Mouse (Mus musculus) midbrain, postnatal 0 days (tissue): ENCODE results near the gene Limd1. TPM values are rescaled to one million over a fixed set of nuclear protein-coding genes. Genes with fewer than 3 reads are reported as not detected.
"Not testable (repeated sequence)": the region's sequence is repeated elsewhere in the genome, so short reads cannot be mapped to it uniquely, and the experiment has no call there.

Experiments used
- ATAC-seq: fragments of 200-750 bp; cut with Nextera tagmentation; 2 replicates; pipeline ENCODE4 v1.8.0; 2017; ENCODE audit warnings: moderate number of reproducible peaks, mild to moderate bottlenecking, moderate TSS enrichment, moderate library complexity; ENCODE audit not compliant: low FRiP score
- DNase-seq: peaks from one replicate; pipeline ENCODE4 v3.0.0-alpha.2; 2015; ENCODE audit warnings: low spot score
- H3K27ac ChIP-seq: fragments of 300-500 bp; sonication (generic); 2 replicates; pipeline ENCODE4 v1.5.1; 2014; ENCODE audit warnings: low read depth, mild to moderate bottlenecking, low read length, mixed read lengths
- H3K27me3 ChIP-seq: fragments of 300-500 bp; sonication (generic); 2 replicates; pipeline ENCODE4 v1.6.1; 2014; ENCODE audit warnings: low read length, control low read depth, mixed read lengths; ENCODE audit not compliant: insufficient read depth
- H3K36me3 ChIP-seq: fragments of 300-500 bp; sonication (generic); 2 replicates; pipeline ENCODE4 v1.6.1; 2014; ENCODE audit warnings: low read length, control low read depth, mixed read lengths; ENCODE audit not compliant: insufficient read depth
- H3K4me1 ChIP-seq: fragments of 300-500 bp; sonication (generic); 2 replicates; pipeline ENCODE4 v1.6.1; 2014; ENCODE audit warnings: mild to moderate bottlenecking, control low read depth, antibody characterized with exemption, low read length, mixed read lengths; ENCODE audit not compliant: insufficient read depth
- H3K4me2 ChIP-seq: fragments of 300-500 bp; sonication (generic); 2 replicates; pipeline ENCODE4 v1.6.1; 2014; ENCODE audit warnings: low read depth, mild to moderate bottlenecking, low read length, mixed read lengths; ENCODE audit not compliant: poor library complexity, severe bottlenecking
- H3K4me3 ChIP-seq: fragments of 300-500 bp; sonication (generic); 2 replicates; pipeline ENCODE4 v1.5.1; 2014; ENCODE audit warnings: low read depth, mild to moderate bottlenecking, low read length, moderate library complexity
- H3K9ac ChIP-seq: fragments of 300-500 bp; sonication (generic); replicated peaks from 2 replicates; pipeline ENCODE4 v1.6.1; 2014; ENCODE audit warnings: mild to moderate bottlenecking, low read length, moderate library complexity, mixed read lengths; ENCODE audit not compliant: poor library complexity, severe bottlenecking
- H3K9me3 ChIP-seq: fragments of 300-500 bp; sonication (generic); 2 replicates; pipeline ENCODE4 v1.6.1; 2016; ENCODE audit warnings: low read length, control low read depth
- CTCF ChIP-seq: IDR thresholded peaks from 2 replicates; pipeline ENCODE4 v1.5.1; 2016; ENCODE audit warnings: antibody characterized with exemption, mild to moderate bottlenecking
- WGBS: fragments of 180-500 bp; shearing (Covaris S2); extraction: QIAGEN DNeasy Blood & Tissue Kit; methylation state at CpG from one replicate; pipeline ENCODE4 v1.1.7; 2014; 5-methylcytosine and 5-hydroxymethylcytosine counted together
- polyA plus RNA-seq: library from polyadenylated mRNA; unstranded; fragments of >200 nt; fragmentation: Nextera tagmentation; extraction: Ambion mirVana; gene quantifications from 2 replicates; pipeline ENCODE4 v1.2.1, GENCODE M21; 2015
- total RNA-seq: library from RNA; depleted of rRNA; stranded (reverse); fragments of >200 nt; gene quantifications from 2 replicates; pipeline ENCODE4 v1.2.3, GENCODE M21; 2014; rRNA removed

Limd1 gene
- total RNA-seq = 19.6 and 27.5 TPM in 2 replicates
- 7.9 and 8.0 TPM in 2 replicates for polyA plus RNA-seq

DNA sequence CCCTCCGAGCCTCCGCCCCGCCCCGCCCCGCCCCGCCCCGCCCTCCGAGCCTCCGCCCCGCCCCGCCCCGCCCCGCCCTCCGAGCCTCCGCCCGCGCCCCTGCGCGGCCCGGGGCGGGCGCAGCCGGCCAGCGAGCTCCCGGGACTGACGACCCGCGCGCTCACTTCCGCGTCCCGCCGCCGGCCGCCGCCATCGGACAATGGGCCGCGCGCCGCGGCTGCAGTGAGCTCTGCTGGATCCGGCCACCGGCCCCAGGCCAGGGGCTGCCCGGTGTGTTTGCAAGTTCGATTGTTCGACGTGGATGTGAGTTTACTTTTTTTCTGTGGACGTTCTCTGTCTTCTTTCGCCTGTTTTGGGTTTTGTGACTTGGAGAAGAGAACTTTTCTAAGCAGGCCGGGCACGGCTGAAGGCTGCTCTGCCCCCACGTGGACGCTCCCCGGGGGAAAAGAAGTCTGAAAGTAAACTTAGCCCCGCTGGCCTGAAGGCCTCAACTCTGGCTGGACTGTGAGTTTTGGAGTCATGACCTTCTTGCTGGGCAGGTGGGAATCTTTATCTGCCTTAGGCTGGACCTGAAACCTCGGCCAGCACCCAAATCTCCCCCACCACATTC is at the start of gene Limd1:
TSS of gene Limd1 (plus strand) at position 121 of the 610 bp plus-strand sequence.
- ATAC-seq (peak; percentile 67), DNase-seq (no peak)
- Histone ChIP-seq H3K27me3 (no peaks in the 10 kb centered on the region), H3K36me3 (no peaks in the 10 kb centered on the region), H3K4me1 (no peaks in the 10 kb centered on the region; the same call in 1 of the 2 replicates), H3K27ac (peak within 1 kb of the TSS; percentile 32; the same call in 1 of the 2 replicates), H3K9me3 (no peaks in the 10 kb centered on the region), H3K9ac (peak within 1 kb of the TSS; percentile 48), H3K4me2 (peak within 1 kb of the TSS; percentile 70), H3K4me3 (peak within 1 kb of the TSS; percentile 48)
- TF ChIP-seq CTCF = no peak
- 1% methylated on average over 41 of the region's 57 CpGs for WGBS

DNA sequence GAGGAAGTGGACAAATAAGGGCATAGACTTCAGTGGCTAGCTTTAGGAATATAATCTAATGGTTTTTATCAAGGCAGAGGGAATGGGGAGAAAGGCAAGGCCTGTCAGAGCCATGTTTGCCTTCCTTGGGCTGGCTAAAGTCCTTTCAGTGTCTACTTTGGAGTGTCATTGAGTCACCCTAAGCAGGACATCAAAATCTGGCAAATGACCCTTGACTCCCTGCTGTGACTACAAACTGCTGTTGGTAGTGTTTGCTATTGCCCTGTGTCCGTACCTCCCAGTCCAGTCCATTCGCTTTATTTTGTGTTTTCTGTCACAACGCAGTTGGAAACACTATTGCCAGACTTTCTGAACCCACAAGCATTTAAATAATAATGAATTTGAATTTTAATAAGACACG is 48.6 kb upstream of the Limd1 start:
- 90% methylated on average over 4 of the region's 4 CpGs for WGBS
- no peak for ATAC-seq
- Histone ChIP-seq H3K9me3 (no peaks in the 10 kb centered on the region), H3K27me3 (no peaks in the 10 kb centered on the region), H3K36me3 (peaks cover 10% of the 10 kb centered on the region), H3K9ac (no peak overlapping the region), H3K4me1 (no peaks in the 10 kb centered on the region), H3K4me2 (no peak overlapping the region), H3K4me3 (no peak overlapping the region), H3K27ac (no peak overlapping the region)
- TF ChIP-seq CTCF = no peak
- DNase-seq = no peak

GRCm38 (mm10) chr9:123430973-123431372 is 47.5 kb upstream of the Limd1 start:
- peak; percentile 6 for DNase-seq

DNA sequence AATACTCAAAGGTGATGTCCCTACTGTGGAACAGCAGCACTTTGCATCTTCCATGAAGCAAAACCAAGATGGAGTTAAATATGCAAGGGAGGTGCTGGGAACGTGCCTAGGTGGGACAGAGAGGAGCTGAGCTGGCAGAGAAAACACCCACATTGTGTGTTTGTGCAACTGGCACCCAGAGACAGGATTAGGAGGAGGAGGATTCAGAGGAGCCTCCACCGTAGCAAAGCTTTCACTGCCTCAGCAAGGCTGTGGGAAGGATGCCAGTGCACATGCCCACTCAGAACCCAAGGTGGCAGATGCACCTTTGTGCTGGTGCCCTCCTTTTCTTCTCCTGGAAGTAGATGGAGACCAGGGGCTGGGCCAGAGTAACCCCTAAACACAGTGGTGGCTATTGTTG is 40.3 kb upstream of the Limd1 start:
- Histone ChIP-seq H3K9me3 (no peaks in the 10 kb centered on the region), H3K36me3 (peaks cover 20% of the 10 kb centered on the region), H3K27me3 (no peaks in the 10 kb centered on the region), H3K4me3 (no peak overlapping the region), H3K4me1 (no peaks in the 10 kb centered on the region), H3K27ac (no peak overlapping the region), H3K9ac (no peak overlapping the region), H3K4me2 (no peak overlapping the region)
- WGBS = 56% methylated on average over 2 of the region's 2 CpGs
- TF ChIP-seq CTCF = no peak
- DNase-seq (no peak), ATAC-seq (no peak)

More at GRCm38 (mm10) chr9:123430973-123431372, 47.5 kb upstream of the Limd1 start:
- Histone ChIP-seq H3K9me3 (no peaks in the 10 kb centered on the region), H3K4me1 (no peaks in the 10 kb centered on the region), H3K27ac (no peak overlapping the region), H3K27me3 (no peaks in the 10 kb centered on the region), H3K4me2 (no peak overlapping the region), H3K36me3 (peaks cover 11% of the 10 kb centered on the region), H3K9ac (no peak overlapping the region), H3K4me3 (no peak overlapping the region)
- TF ChIP-seq CTCF = no peak
- no peak for ATAC-seq

DNA sequence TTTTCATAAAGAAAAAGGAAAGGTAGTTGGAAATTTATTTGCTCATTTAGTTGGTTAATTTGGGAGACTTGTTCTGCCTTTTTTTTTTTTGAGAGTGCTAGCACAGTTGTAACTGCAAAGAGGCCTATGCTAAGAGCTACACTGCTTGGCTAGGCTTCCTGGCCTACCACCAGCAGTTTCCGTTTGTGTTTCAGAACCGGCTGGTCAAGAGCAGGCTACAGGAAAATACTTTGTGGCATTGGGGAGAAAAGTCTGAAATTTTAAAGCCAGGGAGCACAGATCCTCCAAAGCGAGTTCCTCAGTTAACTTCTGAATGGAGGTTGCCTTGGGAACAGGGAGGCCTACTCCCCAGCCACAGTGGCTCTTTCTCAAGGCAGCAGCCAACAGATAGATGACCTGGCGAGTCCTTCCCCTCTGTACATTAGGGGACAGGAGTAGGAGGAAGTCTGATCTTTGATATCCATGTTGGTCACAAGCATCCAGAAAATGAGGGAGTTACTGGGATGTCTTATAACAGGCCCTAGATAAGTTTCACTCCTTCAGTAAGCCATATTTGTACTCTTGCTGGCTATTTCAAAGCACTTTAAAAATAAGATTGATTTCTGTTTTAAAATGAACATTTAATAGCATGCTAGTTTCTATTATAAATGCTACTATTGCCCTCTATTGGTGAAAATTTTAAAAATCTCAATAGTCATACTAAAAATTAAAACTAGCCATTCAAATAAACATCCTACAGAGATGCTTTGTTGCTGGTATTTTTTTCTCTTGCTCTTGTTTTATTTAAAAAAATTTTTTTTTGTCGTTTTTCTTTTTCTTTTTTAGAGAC is 38.1 kb upstream of the Limd1 start:
- H3K36me3 ChIP-seq = peaks cover 27% of the 10 kb centered on the region

GRCm38 (mm10) chr9:123447101-123447500 is 31.4 kb upstream of the Limd1 start:
- peak; percentile 47 for TF ChIP-seq CTCF
- not testable (repeated sequence) for H3K27me3 ChIP-seq, ATAC-seq, H3K27ac ChIP-seq, H3K9ac ChIP-seq, H3K4me1 ChIP-seq, H3K4me3 ChIP-seq, H3K36me3 ChIP-seq, H3K4me2 ChIP-seq, H3K9me3 ChIP-seq
- 100% methylated on average over 3 of the region's 3 CpGs for WGBS
- DNase-seq = peak; percentile 10

More for the DNA sequence above, 38.1 kb upstream of the Limd1 start:
- no peak overlapping the region for H3K9ac ChIP-seq
- peak; percentile 38 for DNase-seq
- H3K4me2 ChIP-seq = no peak overlapping the region
- no peaks in the 10 kb centered on the region for H3K9me3 ChIP-seq
- no peak overlapping the region for H3K4me3 ChIP-seq
- H3K4me1 ChIP-seq = no peaks in the 10 kb centered on the region
- no peak for ATAC-seq
- no peaks in the 10 kb centered on the region for H3K27me3 ChIP-seq
- no peak overlapping the region for H3K27ac ChIP-seq
- whole genome bisulfite sequencing = 36% methylated on average over 5 of the region's 5 CpGs
- TF ChIP-seq CTCF = peak; percentile 54
